Mouse (Mus musculus) bone marrow, adult 2 months (tissue): ENCODE measurements around the gene Zik1.

Experiments
- CTCF ChIP-seq: fragments of 200-500 bp; IDR thresholded peaks from 2 replicates; pipeline ENCODE4 v1.5.1; 2011; ENCODE audit warnings: low read length, control low read depth; ENCODE audit not compliant: control insufficient read depth, insufficient read depth
- POLR2A ChIP-seq: fragments of 200-500 bp; IDR thresholded peaks from 2 replicates; pipeline ENCODE4 v1.6.1; 2011; ENCODE audit warnings: low read depth, mild to moderate bottlenecking, control low read depth, low read length, borderline replicate concordance; ENCODE audit not compliant: control insufficient read depth

DNA sequence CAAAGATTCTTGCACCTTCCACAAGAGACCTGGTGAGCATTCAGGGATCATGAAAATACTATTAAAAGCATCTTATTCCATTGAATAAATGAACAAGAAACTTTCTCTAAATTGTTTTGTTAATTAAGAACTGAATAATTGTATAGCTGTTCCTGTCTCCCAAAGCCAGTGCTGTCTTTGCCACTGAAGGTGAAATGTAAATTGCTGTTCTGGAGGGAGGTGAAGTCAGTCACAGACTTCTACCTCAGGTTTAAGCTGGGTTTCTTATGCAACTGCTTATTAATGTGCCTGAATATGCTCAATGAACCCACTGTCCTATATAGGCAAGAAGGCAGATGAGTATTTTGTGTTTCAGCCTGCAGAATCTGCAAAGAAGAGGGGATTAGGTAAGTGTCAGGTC, 52.2 kb downstream of the Zik1 start, which contains the start of gene Vmn1r67:
- TF ChIP-seq CTCF (no peak), POLR2A (no peak)
